Mouse (Mus musculus) thymus, postnatal 10 days (tissue): Measurements from ENCODE around the gene Grik5.

Experiments used
- DNase-seq, 2 experiments: peaks; one replicate each; pipeline ENCODE4 v3.0.0; 2021; ENCODE audit warnings: low spot score in 2 of 2

Grik5 gene

DNA sequence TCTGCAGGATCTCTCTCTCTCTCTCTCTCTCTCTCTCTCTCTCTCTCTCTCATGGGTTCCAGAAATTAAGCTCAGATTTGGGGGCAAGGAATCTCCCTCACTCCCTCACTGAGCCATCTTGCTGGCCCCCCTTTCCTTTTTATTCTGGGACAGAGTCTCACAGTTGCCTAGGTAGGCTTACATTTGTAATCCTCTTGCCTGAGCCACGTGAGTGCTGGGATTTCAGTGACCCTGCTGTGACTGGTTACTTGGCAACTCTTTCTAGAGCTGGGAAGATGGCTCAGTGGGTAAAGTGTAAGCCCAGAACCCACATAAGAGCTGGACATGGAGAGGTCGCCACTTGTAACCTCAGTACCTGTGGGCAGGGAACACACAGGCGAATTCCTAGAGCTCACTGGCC, 40.6 kb downstream of the Grik5 start:
- DNase-seq: no peak

DNA sequence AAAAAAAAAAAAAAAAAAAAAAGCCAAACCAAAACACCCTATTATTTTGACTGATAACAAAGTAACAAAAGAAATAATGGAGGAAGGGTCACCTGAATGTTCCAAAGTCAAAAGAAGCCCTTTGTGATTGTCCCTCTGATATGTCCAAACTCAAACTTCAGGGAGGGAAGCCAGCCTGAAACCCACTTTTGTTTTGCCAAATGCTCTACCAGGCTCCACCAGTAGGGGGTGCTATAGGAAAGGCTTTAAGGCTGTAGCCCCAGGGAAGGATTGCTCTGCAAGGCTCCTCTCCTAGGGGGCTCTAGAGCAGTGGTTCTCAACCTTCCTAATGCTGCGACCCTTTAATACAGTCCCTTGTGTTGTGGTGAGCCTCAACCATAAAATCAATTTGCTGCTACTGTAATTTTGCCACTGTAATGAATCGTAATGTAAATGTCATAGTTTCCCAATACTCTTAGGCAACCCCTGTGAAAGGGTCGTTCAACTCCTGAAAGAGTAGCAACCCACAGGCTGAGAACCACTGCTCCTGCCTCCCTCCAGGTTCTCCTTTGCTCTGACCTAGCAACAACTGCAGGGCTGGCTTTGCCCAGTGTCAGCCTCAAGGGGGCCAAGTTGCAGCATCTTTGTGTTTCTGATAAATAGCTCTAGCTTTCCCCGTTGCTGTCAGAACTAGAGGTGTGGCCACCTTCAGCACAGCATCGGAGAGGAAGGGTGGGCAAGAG, 42.0 kb downstream of the Grik5 start:
- DNase-seq: peak; percentile 58 to 87

DNA sequence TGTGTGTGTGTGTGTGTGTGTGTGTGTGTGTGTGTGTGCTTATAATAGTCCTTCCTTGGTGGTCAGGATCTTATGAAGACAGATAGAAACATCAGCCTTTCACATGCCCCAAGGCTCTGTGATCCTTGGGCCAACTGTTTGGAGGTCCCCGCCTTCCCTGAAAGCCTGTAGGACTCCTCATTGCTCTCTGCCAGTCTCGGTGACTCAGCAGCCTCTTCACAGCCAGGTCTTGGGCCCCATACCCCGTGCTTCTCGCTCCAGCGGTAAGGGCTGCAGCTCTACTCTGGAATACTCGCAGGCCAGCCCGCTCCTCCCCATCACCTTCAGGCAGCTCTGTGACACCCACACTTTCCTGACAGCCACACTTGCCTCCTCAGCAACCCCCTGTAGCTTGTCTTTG, 45.7 kb downstream of the Grik5 start:
- no peak for DNase-seq

DNA sequence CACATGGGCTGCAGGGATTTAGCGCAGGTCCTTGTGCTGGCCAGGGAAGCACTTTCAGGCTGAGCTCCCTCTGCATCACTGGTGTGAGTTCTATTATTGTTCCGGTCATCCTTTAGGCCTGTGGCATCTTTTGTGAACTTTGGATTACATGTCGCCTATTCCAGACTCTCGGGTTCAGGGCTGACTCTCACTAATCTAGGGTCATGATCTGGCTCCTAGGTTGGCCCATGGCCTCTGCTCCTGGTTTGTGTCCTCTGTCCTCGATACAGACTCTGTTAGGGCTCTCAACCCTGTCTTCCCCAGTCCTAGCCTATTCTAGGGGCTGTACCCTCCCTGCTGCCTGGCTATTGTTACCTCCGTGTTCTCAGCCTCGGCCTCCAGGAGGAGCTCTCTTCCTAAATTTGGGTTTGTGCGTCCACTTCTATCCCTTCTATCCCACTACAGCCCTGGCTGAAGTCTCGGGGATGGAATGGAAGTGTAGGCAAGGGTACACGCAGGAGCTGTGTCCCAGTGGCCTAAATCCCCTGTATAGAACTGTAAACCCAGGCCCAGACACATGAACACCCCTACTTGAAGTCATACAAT, 46.2 kb downstream of the Grik5 start:
- no peak for DNase-seq

DNA sequence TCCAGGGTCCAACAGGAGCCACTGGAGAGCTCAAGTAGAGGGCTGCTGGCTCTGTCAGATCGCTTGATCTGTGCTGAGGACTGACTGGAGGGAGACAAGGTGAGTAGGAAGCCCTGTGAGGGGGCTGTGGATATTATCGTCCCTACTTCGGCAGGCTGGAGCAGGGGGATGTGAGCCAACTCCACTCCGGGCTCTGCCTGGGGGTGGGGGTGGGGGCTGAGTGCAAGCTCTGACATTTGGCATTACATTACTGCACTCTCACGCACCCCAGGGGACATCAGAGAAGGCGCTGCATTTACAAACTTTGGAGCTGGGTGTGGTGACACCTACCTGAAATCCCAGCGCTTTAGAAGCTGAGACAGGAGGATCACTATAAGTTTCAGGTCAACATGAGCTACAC, 60.6 kb downstream of the Grik5 start:
- DNase-seq: no peak

DNA sequence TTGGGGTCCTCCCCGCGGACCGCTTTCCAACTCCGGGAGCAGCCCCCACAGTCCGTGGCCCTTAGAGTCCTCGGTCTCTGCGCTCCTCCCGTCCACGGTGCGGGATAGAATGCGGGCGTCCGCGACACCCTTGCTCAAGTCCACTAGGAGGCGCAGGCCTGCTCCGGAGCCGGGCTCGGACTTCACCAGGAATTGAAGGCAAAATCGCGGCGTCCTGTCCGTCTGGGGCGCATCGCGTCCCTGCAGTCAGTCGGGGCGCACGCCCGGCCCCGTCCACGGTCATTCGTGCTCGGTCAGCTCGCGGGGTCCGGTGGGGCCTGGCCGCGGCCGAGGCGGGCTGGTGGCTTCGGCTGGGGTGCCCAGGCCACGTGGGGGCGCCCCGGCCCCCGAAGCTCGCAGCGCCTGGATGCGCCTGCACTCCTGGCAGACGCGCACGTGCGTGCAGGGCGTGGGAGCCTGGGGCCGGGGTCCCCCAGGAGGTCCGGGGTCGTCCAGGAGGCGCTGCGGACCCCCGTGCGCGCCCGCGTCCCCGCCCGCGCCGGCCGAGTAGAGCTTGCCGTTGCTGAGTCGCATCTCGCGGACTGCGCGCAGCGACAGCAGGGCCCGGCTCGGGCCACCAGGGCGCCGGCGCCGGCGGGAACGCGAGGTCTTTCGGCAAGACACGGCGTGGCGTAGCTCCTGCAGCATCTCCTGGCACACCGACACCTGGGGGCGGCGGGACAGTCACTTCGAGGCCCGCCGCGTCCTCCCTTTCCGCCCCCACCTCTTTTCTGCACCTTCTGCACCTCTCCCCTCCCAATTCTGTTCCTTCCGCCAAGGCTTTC, 61.8 kb downstream of the Grik5 start:
- no peak for DNase-seq

DNA sequence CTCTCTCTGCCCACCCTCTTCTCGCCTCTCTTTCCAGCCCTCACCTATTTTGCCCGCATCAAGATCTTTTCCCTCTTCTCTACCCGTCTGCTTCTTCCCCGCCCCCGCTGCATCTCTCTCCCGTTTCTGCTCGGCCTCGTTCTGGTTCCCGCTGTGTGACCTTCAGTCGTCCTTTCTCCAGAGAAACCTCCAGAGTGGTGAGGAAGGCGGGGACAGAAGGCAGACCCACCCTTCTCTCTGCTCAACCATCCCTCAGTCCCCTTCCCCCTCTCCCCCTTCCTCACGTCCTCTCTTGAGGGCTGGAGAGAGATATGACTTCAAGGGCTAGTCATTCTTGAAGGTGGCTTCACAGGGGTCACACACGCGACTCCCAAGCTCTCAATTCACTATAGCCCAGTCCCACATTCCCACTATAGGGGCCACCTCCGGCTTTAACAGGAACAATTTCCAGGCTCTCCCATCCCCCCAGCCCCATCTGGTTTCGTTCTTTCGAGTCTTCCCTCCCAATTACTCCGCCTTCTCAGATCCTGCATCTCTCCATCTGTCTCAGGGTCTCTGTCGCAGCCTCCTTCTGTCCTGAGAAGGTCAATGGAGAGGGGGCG, 62.9 kb downstream of the Grik5 start:
- DNase-seq: no peak

DNA sequence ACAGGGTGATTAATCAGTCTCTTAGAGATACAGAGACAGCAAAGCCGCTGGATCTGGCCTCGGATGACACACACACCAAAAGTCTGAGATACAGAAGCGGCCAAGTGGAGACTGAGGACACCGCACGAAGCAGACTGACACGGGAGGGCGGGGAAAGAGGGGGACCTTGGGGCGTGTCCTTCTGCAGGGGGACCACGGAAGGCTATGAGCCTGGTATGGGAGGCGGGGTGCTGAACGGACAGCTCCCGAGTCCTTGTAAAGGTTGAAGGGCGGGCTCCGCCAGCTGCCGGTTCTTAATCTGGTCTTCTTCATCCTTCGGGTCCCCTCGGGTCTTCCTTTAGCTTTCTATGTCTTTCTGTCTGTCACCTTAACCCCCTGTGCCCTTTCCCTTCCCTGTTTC, 63.5 kb downstream of the Grik5 start:
- peak; percentile 44 to 78 for DNase-seq

DNA sequence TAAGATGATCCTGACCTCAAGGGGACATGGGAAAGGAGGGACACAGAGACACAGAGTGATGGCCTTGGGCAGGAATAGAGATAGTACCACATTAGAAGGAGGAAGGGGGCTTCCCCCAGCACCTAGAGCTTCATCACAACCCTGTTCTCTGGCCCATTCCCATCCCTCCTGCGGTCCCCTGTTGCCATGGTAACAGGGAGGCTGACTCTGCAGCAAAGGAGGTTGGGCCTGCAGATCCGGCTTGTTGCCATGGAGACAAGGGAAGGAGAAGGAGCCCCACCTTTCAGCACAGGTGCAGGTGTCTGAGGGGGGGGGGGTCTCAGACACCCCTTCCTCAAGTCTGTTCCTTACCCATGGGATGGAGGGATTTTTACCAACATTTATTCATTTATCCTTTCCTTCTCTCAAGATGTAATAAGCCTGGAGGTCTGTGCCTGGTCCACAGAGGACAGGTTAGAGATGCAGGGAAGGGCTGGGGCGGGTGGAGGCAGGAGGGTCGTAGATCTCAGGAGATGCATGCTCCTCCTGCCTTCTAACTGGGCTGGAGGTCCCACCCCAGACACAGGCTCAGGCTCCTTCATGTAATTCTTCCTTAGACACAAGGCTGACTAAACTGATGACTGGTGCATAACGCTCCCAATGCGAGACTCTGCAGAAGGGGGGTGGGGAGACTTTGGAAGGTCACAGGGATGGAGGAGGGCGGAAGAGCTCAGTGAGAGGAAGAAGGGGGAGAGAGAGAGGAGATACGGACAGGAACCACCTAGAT, 64.4 kb downstream of the Grik5 start:
- DNase-seq: no peak

DNA sequence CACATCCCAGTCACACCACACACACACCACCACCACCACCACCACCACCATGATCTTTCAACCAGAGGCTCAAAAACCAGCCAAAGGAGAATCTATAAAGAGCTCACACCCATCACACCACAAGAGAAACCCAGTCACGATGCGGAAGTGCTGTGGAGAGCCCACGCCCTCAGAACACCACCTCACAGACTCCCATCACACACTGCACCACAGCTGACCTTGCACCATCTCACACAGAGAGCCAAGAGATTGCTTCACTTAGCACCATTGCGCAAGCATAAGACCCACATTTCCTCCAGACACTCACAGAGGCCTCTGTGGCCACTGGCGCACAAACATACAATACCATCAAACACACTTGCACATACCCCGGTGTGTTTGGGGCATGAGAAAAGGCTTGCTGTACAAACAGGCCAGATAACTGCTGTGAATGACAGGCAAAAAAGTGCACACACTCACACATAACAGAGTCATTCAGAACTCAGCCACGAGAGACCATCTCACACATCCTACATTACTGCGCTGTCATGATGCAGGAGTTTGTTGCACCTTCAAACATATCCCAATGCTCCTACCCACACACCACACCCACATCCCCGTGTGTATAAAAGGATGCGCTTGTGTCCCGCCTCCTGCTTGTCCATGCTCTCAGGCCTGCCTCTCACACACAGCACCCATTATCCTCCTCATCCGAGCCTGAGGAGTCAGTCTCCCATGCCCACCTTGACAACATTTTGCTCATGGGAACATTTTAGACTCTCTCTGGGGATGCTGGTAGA, 65.4 kb downstream of the Grik5 start:
- DNase-seq: no peak

DNA sequence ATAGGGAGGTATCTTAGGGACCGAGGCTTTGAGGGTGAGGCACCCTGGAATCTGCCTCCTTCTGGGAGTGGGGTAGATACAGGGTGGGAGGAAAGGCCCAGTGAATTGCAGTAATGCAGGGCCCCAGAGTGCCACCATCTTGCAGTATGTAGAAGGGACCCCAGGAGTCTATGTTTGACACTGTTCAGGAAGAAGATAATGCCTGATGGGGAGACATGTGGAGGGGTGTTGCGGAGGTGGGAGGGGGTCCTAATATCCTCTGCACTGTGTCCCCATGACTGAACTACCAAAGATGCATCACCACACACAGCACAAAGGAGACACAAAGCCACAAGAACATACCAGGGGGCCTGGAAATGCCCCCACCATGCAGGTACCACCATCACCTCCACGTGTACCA, 66.0 kb downstream of the Grik5 start:
- DNase-seq: no peak

DNA sequence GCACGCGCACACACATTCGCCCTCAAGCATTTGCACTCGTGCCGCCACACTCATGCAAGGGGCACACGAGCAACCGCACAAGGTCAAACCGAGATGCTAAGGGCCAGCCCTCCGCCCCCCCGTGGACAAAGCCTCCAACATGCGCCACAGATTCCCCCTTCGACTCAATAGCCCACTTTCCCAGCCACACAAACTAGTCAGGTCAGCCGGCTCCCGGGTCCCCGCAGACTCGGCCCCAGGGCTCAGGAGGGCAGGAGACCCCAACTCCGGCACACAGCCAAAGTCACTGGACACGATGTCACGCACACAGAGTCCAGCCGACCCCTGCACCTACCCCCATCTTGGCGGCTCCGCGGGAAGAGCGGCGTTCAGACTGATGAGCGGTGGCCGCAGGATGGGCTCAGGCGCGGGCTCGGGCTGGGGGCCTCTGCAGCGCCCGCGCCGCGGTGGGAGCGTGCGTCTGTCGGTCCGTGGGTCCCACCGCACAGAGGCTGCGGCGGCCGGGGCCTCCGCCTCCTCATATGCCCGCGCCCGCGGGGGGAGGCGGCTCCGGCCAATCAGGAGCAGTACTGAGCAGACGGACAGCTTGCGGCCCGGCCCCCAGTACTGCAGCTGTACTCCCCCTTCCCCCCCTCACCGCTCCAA, 66.6 kb downstream of the Grik5 start, which contains the start of gene Atp1a3:
Gene Atp1a3 (minus strand): TSS at position 538 of the 645 bp plus-strand sequence.
- peak in 1 of 2 experiments; percentile 33 for DNase-seq

DNA sequence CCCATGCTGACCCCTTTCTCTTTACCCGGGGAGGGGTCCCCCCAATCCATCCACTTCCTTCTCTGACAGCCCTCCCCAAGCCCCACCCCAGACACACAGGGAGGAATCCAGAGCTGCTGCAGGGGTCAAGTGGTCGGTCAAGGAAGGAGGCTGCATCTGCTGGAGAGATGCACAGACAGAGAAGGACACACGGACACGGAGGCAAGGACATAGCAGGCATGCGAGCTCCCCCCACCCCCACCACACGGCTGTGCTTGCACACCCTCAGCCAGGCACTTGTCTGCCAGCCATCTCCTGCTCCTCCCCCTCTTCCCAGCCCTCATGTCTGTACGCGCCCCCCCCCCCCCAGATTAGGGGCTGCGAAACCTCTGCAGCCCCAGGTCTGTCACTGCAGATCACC, 67.3 kb downstream of the Grik5 start:
- no peak for DNase-seq

DNA sequence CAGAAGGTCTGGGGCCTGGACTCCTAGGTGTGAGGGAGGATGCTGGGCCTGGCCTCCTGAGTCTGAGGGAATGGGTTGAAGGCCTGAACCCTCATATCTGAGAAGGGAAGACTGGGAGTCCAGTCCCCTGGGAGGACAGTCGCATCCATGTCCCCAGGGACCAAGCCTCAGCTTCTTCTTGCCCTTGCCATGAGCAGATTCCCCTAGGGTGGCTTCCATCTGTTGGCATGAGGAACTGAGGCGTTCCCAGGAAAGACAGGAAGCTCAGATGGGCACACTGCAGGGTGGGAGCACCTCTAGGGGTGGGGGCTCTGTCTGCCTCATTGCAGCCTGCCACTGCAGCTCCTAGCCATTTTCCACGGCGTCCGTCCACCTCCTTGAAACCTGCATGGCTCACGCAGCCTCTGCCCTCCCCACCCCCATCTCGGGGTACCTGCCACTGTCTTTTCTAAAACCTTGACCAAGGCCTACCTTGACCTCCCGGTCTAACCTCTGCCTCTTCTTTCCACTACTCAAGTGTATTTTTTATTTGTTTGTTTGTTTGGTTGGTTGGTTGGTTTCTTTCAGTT, 68.2 kb downstream of the Grik5 start:
- DNase-seq: no peak

DNA sequence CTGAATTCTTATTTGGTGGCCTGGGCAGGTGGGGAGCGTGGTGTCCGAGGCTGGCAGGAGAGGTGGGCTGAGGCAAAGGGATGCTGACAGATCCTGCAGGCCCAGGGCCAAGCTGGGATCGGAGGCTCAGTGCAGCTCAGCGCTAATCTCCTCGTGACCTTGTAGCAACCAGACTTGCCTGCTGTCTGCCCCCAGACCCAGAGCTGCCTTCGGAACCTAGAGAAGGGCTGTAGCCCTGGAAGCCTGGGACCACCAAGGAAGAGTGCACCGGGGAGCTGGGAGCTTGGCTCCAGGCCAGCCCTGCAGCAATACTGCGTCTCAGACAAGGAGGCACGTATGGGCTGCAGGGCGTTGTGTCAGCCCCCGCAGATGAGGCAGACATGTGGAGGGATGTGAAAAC, 68.9 kb downstream of the Grik5 start:
- DNase-seq: no peak

DNA sequence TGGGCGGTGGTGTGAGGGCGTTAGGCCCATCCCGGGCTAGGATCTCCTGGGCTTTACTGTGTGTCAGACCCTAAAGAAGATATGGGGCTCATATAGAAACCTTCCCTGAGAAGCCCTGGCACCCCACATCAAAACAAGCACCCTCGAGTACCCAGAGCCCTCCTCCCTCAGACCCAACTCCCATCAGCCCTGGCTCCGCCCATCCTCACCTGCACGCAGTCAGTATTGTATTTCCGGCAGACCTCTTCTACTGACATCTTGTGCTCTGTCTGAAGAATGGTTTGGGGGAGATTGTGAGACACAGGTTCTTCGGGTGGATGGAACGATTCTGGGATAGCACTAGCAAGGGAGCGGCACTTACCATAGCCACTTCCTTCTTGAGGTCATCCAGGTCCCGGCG, 71.4 kb downstream of the Grik5 start:
- DNase-seq: peak; percentile 74 to 82

DNA sequence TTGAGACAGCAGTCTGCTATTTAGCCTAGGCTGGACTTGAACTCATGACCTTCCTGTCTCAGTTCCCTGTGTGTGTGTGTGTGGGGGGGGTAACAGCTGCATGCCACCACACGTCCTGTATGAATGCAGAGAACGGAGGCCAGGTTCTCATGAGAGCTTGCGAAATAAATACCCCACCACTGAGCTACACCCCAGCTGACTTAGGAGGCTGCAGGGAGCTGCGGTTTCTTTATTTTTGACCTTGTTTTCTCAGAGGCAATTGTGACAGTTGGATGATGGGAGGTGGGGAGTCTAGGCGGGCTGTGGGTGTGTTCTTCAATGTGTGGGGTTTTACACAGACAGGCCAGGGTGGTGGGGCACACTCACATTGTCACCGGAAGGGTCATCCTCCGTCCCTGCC, 71.9 kb downstream of the Grik5 start:
- peak; percentile 50 to 69 for DNase-seq

DNA sequence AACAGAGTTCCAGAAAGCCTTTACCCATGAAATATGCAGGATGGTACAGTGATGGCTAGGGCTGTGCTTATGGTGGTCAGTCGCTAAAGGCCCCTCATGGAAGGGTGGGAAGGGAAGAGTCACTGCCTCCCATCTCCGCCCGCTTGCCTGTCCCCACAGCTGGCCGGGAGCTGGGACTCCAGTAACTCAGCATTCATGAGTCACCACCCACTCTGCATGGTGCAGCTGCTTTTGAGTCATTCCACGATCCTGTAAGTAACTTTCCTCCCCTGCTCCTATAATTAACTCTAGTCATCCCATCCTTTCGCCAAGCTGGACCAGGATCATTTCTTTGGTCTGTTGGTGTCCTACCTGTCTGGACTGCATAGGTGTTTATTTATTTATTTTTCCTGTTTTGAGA, 79.1 kb downstream of the Grik5 start:
- DNase-seq: no peak

DNA sequence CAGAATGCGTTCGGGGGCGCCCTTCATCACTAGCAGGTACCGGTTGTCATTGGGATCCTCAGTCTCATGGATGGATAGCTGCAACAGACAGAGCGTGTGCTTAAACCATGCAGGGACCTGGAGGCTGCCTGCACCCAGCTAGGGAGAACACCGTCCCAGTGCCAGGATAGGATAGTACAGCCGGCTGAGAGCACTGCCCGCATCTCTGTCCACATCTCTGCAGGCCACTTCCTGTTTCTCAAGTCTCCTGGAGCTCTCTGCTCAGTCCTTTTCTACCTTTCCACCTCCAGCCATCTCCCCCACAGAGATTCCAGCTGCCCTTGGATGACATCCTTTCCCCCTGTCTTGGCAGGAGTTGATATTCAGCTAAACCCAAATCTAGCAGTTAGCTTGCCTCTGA, 81.7 kb downstream of the Grik5 start:
- DNase-seq: no peak

DNA sequence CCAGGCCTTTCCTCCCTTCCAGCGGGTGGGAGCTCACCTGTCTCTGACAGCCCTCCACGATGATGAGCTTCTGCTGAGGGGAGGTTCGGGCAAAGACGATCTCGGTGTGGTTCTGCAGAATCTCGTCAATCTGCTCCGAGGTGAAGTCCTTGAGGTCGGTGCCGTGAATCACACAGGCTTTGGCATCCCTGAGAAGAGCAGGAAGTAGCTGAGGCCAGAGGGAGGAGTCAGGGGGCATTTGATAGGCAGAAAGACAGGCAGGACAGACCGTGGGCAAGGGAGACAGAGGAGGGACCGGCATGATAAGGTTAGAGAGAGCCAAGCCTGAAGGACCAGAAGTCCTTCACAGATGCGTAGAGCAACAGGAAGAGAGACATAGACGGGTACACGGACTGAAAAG, 84.2 kb downstream of the Grik5 start:
- DNase-seq: no peak
